Mouse (Mus musculus): ENCODE data around the gene Ripor2. TPM values are rescaled to one million over a fixed set of nuclear protein-coding genes. Genes with fewer than 3 reads are reported as not detected.

The Ripor2 gene
- total and polyA plus RNA-seq, 3 experiments, result 4.7 to 8.2 (median 7.4) TPM

- H3K4me3 ChIP-seq, result no peak overlapping the region
- H3K9ac ChIP-seq (ENCODE audit: low read depth, low read length), result no peak overlapping the region
- 71% methylated on average over 8 of the region's 8 CpGs for WGBS
- TF ChIP-seq EP300 (IDR thresholded peaks at IDR 0.05; ENCODE audit: insufficient read depth, low read depth, low read length), result no peak
- no peak for TF ChIP-seq CTCF (IDR thresholded peaks at IDR 0.05)
- no peak for TF ChIP-seq POLR2A (IDR thresholded peaks at IDR 0.05; ENCODE audit: insufficient read depth, low read depth, low read length)
- intact Hi-C loops (cut with DNase I), result loop anchor here (5.0 kb wide), 1 partner anchor 297 kb away; no protein-coding TSS in a partner anchor
- no peak for DNase-seq
- no peaks in the 10 kb centered on the region for H3K36me3 ChIP-seq (ENCODE audit: control insufficient read depth, insufficient read depth, low read length)
- H3K27me3 ChIP-seq (ENCODE audit: control insufficient read depth, insufficient read depth, low read length), result no peaks in the 10 kb centered on the region
- H3K4me1 ChIP-seq (ENCODE audit: control insufficient read depth, insufficient read depth, low read length), result no peaks in the 10 kb centered on the region
- no peak overlapping the region for H3K27ac ChIP-seq
- no peaks in the 10 kb centered on the region for H3K79me2 ChIP-seq (replicated peaks; ENCODE audit: control insufficient read depth, insufficient read depth, low read length)
These were observed 196.9 kb downstream of the Ripor2 start for GRCm38 (mm10) chr13:24778706-24779380.

- no peak for TF ChIP-seq POLR2A (IDR thresholded peaks at IDR 0.05; ENCODE audit: insufficient read depth, low read depth, low read length)
- TF ChIP-seq CTCF (IDR thresholded peaks at IDR 0.05), result no peak
- no peak for TF ChIP-seq EP300 (IDR thresholded peaks at IDR 0.05; ENCODE audit: insufficient read depth, low read depth, low read length)
- H3K9ac ChIP-seq (ENCODE audit: low read depth, low read length), result no peak overlapping the region
- H3K27me3 ChIP-seq (ENCODE audit: control insufficient read depth, insufficient read depth, low read length), result no peaks in the 10 kb centered on the region
- no peak for DNase-seq
- no peaks in the 10 kb centered on the region for H3K79me2 ChIP-seq (replicated peaks; ENCODE audit: control insufficient read depth, insufficient read depth, low read length)
- intact Hi-C loops (cut with DNase I), result no loop called here
- no peak overlapping the region for H3K27ac ChIP-seq
- WGBS, result 42% methylated on average over 5 of the region's 5 CpGs
- H3K4me3 ChIP-seq, result no peak overlapping the region
- no peaks in the 10 kb centered on the region for H3K36me3 ChIP-seq (ENCODE audit: control insufficient read depth, insufficient read depth, low read length)
- no peaks in the 10 kb centered on the region for H3K4me1 ChIP-seq (ENCODE audit: control insufficient read depth, insufficient read depth, low read length)
These were observed 199.9 kb downstream of the Ripor2 start for GRCm38 (mm10) chr13:24781916-24782315.

Other genes starting within 250 kb of the Ripor2 start
- not detected for gene Armh2, start 159.0 kb downstream of the Ripor2 start, total RNA-seq (2021)
- not detected in 2 replicates for gene Armh2, start 159.0 kb downstream of the Ripor2 start, polyA plus RNA-seq (2012; rRNA removed)
- gene Gmnn, start 179.7 kb downstream of the Ripor2 start, total RNA-seq (2021), result 10 to 100 TPM; 45.9 to 72.3 TPM
- gene Gmnn, start 179.7 kb downstream of the Ripor2 start, polyA plus RNA-seq (2012; rRNA removed), result 12.9 and 18.4 TPM in 2 replicates
- gene BC005537, start 219.5 kb downstream of the Ripor2 start, total RNA-seq (2021), result 100 to 1,000 TPM; 111 to 126 TPM
- gene BC005537, start 219.5 kb downstream of the Ripor2 start, polyA plus RNA-seq (2012; rRNA removed), result 30.7 and 50.1 TPM in 2 replicates
- gene Acot13, start 249.4 kb downstream of the Ripor2 start, total RNA-seq (2021), result 100 to 1,000 TPM; 383 to 456 TPM
- gene Acot13, start 249.4 kb downstream of the Ripor2 start, polyA plus RNA-seq (2012; rRNA removed), result 365 and 457 TPM in 2 replicates
- 10 to 100 TPM; 12.0 to 13.1 TPM for gene Tdp2, start 249.5 kb downstream of the Ripor2 start, total RNA-seq (2021)
- gene Tdp2, start 249.5 kb downstream of the Ripor2 start, polyA plus RNA-seq (2012; rRNA removed), result 8.0 and 14.5 TPM in 2 replicates

All from heart, adult 2 months (tissue).